Mouse (Mus musculus) cerebellum, adult (tissue): ENCODE results near the gene Efcab8.
A peak's percentile ranks its signal among the peaks of the same experiment; 100 is the strongest.
"Not testable (repeated sequence)": the region's sequence is repeated elsewhere in the genome, so short reads cannot be mapped to it uniquely, and the experiment has no call there.

ENCODE experiments used
- ATAC-seq: cut with Nextera tagmentation; 2 replicates; pipeline ENCODE4 v1.9.2; 2017; ENCODE audit warnings: mild to moderate bottlenecking, moderate library complexity, mixed read lengths; ENCODE audit not compliant: insufficient number of reproducible peaks, low FRiP score, low TSS enrichment

Gene Efcab8

GRCm38 (mm10) chr2:153822005-153822543, 42.3 kb downstream of the Efcab8 start:
- ATAC-seq: no peak

DNA sequence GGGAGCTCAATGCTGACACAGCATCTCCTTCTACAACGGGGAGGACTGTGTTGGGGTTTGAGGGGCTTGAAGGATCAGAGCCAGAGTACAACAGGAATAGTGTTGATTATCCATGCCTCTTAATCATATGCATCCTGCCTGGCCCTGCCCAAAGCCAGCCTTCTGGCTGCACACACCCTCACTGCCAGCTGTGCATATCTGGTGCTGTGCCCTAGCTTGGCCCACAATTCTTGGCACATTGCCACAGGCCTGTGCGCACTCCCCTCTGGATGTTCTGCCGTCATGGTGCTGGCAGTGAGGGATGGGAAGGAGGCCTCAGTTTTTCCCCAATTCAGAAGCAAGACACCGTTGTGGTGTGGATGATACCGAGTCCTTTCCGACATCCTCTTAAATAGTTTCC, 44.9 kb downstream of the Efcab8 start:
- ATAC-seq: no peak

DNA sequence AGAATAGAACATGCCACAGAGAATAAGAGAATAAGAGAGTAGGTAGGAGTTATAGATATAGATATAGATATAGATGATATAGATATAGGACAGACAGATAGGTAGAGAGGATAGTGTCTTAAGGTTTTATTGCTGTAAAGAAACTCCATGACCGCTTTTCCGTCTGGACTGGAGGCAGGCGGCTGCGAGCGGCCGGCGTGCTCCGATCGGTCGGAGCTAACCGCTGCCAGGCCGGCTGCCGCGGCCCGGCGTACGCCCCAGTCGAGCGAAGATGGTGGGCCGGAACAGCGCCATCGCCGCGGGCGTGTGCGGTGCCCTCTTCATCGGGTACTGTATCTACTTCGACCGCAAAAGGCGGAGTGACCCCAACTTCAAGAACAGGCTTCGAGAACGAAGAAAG, 46.2 kb downstream of the Efcab8 start:
- not testable (repeated sequence) for ATAC-seq

GRCm38 (mm10) chr2:153827171-153827830, 47.6 kb downstream of the Efcab8 start:
- ATAC-seq: peak; percentile 98

GRCm38 (mm10) chr2:153828704-153829103, 49.0 kb downstream of the Efcab8 start:
- no peak for ATAC-seq

GRCm38 (mm10) chr2:153833291-153833690, 53.6 kb downstream of the Efcab8 start:
- no peak for ATAC-seq

DNA sequence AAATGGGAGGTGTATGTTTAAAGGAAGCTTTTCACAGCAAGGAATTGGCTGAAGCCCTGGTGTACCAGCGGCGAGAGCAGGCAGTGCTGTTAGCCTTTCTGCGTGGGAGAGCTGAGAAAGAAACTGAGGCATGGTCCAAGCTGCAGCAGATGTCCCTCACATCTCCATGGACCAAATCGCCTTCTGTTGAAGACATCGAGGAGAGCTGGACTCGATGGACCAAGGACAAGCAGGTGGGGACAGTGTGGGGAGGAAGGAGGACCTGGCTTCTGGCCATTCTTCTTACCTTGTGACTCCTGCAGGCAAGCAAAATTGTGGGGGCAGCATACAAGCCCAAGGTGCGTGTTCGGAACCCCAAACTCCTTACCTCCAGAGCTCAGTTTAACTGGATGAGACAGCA, 63.1 kb downstream of the Efcab8 start:
- ATAC-seq: no peak

DNA sequence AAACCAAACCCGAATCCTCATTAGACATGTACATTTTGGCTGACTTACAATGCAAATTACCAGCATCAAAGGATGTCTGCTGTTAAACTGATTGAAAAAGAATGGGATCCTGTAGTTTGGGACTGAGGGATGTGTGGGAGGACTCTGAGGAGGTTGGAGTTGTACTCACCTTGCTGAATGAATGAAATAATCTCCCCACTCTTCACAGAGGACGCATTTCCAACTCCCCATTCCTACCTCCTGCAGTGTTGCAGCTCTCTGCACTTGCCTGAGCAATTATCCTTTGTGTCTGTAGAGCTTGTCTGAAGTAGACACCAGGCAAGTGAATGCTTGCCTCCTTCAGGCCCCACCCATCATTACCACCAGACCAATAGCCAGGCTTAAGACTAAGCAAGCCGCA, 68.7 kb downstream of the Efcab8 start:
- ATAC-seq: no peak

DNA sequence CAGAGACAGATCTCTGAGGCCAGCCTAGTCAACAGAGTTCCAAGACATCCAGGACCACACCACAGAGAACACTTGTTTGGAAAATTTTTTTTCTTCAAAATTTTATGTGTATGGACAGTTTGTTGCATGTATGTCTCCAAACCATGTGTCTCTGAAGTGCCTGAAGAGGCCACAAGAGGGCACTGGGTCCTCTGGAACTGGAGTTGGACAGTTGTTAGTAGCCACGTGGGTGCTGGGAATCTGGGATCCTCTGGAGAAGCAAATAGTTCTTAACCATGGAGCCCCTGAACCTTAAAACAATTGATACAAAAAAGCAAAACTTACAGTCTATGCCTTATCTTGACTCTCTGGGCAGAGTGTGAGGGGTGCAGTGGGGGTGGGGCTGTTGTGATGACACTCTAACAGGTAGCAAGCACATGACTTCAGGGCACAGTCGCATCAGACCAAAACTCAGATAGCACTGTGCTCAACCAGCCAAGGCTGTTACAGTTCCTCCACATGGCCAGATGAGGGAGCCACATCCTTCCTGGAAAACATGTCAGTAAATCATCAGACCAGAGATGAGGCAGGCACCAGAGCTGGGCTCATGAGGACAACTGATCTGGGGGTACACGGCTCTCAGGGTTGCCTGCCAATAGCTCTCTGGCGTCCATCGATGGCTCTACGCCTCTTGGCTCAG, 70.8 kb downstream of the Efcab8 start:
- ATAC-seq: peak; percentile 36

- ATAC-seq: peak; percentile 45
Measured at GRCm38 (mm10) chr2:153851030-153851360, 71.3 kb downstream of the Efcab8 start.

- no peak for ATAC-seq
Measured at GRCm38 (mm10) chr2:153853544-153853943, 73.8 kb downstream of the Efcab8 start.

DNA sequence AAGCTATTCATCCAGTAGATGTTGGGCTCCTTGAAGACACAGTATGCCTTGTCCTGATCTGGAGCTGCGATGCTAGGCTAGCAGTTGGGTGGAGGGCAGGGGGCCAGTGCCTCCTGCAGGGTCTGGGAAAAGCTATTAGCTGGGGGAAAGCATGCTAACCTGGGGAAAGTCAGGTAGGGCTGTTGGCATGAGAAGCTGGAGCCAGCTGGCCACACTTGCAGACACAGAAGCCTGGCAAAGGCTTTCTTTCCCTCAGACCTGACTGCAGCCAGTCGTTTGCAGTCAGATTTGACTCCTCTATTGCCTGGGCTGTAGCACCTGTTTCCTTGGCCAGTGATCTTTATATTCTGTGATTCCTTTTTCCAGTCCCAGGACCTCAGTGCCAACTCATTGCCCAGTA, 79.8 kb downstream of the Efcab8 start:
- ATAC-seq: peak; percentile 74

DNA sequence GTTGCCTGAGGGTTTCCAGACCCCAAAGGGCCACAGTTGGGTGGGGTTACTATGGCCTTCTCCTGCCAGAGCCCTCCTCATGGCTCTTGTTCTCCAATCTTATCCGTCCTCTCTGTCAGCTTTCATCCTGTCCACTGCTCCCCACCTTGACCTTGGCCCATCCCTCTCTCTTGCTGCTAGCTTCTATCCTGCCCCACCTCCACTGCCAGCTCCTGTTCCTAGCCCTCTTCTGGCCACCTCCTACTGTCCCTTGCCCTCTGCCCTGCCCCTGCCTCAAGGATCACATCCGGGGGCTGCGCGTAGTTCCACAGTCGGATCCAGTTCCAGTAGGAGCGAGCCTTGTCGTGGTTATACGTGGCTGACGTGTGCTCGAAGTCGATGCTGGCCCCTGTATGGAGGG, 80.6 kb downstream of the Efcab8 start:
- no peak for ATAC-seq

DNA sequence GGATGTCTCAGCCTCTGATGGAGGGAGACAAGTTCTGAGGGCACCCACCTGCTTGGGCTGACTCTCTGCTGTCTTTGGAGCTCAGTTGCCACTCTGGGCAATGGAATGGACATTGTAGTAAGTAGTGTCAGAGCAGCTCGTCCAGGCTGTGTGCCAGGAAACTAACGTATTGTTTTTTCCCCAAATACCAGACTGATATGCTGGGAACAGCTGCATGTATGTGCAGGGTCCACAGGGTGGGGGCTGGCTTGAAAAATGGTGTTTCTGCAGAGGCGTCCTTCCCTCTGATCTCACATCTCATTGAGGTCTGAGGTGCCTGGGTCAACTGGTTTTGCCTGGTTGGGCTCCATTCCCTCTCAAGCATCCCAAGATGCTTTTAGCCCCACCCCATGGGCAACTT, 81.0 kb downstream of the Efcab8 start:
- no peak for ATAC-seq

- no peak for ATAC-seq
Measured at GRCm38 (mm10) chr2:153861960-153862359, 82.2 kb downstream of the Efcab8 start.

GRCm38 (mm10) chr2:153870984-153871383, 91.3 kb downstream of the Efcab8 start, which contains the start of gene Sun5:
Gene Sun5 (minus strand): TSS chr2:153871084.
- no peak for ATAC-seq

DNA sequence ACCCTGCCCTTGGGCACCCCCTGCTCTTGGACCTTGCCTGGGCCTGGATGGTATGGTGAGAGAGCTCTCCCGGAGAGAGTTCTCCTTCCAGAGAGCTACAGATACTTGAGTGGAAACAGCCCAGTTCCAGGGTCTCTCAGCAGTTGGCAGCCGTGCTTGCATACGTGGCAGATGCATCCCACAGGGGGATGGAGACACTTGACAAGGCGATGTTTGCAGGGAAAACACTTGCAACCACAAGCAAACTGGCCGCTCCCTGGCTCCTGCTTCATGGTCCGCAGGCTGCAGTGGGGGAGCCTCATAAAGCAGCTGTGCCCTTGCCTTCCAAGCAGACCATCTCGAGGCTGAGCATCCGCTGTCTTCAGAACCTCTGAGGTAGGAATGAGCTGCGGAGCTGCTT, 95.0 kb downstream of the Efcab8 start, which contains the start of gene Bpifb2:
Gene Bpifb2, plus strand, starts transcription at position 301 of the 400 bp plus-strand sequence.
- ATAC-seq: no peak
